In genomic region chr7:30308076-30309005, GRCm38 (mm10) we compare ENCODE assay signal across 8 mouse cellular contexts. TPM values are rescaled to one million over a fixed set of nuclear protein-coding genes. Genes with fewer than 3 reads are reported as not detected.
DNase-seq lines count a peak whose midpoint lies in the region; ATAC-seq and TF ChIP-seq lines count a peak whose summit lies in the region.

TSS of gene Alkbh6 (plus strand) at chr7:30308717.

- peak; percentile 100 for ATAC-seq in embryonic facial prominence, embryonic 15.5 days (ENCODE audit: insufficient number of reproducible peaks, low FRiP score, low TSS enrichment, low read depth)
- peak; percentile 99 for ATAC-seq in limb, embryonic 14.5 days (ENCODE audit: low FRiP score, low read depth)
- peak; percentile 99 for ATAC-seq in midbrain, postnatal 0 days (ENCODE audit: low FRiP score)

- DNase-seq in 416B (ENCODE audit: low read depth) = peak; percentile 98
- peak; percentile 96 for DNase-seq in heart, adult 8-10 months (ENCODE audit: low spot score)
- DNase-seq in kidney, adult 9 months = peak; percentile 98
- DNase-seq in limb, embryonic 14.5 days (ENCODE audit: low spot score) = peak; percentile 97
- peak; percentile 99 for DNase-seq in midbrain, postnatal 0 days (ENCODE audit: low spot score)
- DNase-seq in spleen, postnatal 14 days (ENCODE audit: low spot score in 2 of 2) = peak; percentile 71 to 76

- no peaks in the 10 kb centered on the region; the same call in 1 of the 2 replicates for H3K4me1 ChIP-seq in bone marrow, adult 2 months (ENCODE audit: control insufficient read depth, insufficient read depth, low read length)
- peaks cover 21% of the 10 kb centered on the region for H3K4me1 ChIP-seq in embryonic facial prominence, embryonic 15.5 days
- H3K4me1 ChIP-seq in limb, embryonic 14.5 days (ENCODE audit: control insufficient read depth, insufficient read depth, low read length) = peaks cover 5% of the 10 kb centered on the region
- H3K4me1 ChIP-seq in midbrain, postnatal 0 days (ENCODE audit: insufficient read depth, low read length) = peaks cover 8% of the 10 kb centered on the region; the same call in 1 of the 2 replicates

- 0 out of 2 replicates have a peak, but pooled peaks have one; percentile 1 for TF ChIP-seq CTCF in bone marrow, adult 2 months (IDR thresholded peaks at IDR 0.05; ENCODE audit: control insufficient read depth, insufficient read depth, low read length)
- peak; percentile 8; the same call in 1 of the 2 replicates for TF ChIP-seq CTCF in midbrain, postnatal 0 days (IDR thresholded peaks at IDR 0.05)

- H3K4me3 ChIP-seq in bone marrow, adult 2 months (replicated peaks; ENCODE audit: control insufficient read depth, low read depth, low read length) = peak within 1 kb of the TSS; percentile 68
- peak within 1 kb of the TSS; percentile 71 for H3K4me3 ChIP-seq in embryonic facial prominence, embryonic 15.5 days (replicated peaks)
- H3K4me3 ChIP-seq in limb, embryonic 14.5 days (replicated peaks; ENCODE audit: low read length) = peak within 1 kb of the TSS; percentile 61
- H3K4me3 ChIP-seq in midbrain, postnatal 0 days (ENCODE audit: low read depth, low read length) = peak within 1 kb of the TSS; percentile 55

- 6% methylated on average over 27 of the region's 27 CpGs for WGBS in bone marrow, adult 2 months
- WGBS in embryonic facial prominence, embryonic 15.5 days = 4% methylated on average over 27 of the region's 27 CpGs
- 3% methylated on average over 27 of the region's 27 CpGs for WGBS in limb, embryonic 14.5 days
- WGBS in midbrain, postnatal 0 days = 4% methylated on average over 27 of the region's 27 CpGs

- H3K4me2 ChIP-seq in embryonic facial prominence, embryonic 15.5 days (replicated peaks) = peak within 1 kb of the TSS; percentile 83
- H3K4me2 ChIP-seq in limb, embryonic 14.5 days (replicated peaks; ENCODE audit: low read depth, low read length, severe bottlenecking) = peak within 1 kb of the TSS; percentile 80
- H3K4me2 ChIP-seq in midbrain, postnatal 0 days (ENCODE audit: low read depth, low read length, poor library complexity, severe bottlenecking) = peak within 1 kb of the TSS; percentile 78

- peaks cover 35% of the 10 kb centered on the region for H3K36me3 ChIP-seq in embryonic facial prominence, embryonic 15.5 days
- peaks cover 45% of the 10 kb centered on the region for H3K36me3 ChIP-seq in limb, embryonic 14.5 days (ENCODE audit: control insufficient read depth, insufficient read depth, low read length)
- H3K36me3 ChIP-seq in midbrain, postnatal 0 days (ENCODE audit: insufficient read depth, low read length) = peaks cover 32% of the 10 kb centered on the region

- no peak within 1 kb of the TSS for H3K27ac ChIP-seq in bone marrow, adult 2 months (ENCODE audit: control insufficient read depth, insufficient read depth, low read depth, low read length, poor library complexity)
- H3K27ac ChIP-seq in embryonic facial prominence, embryonic 15.5 days (replicated peaks) = peak within 1 kb of the TSS; percentile 72
- H3K27ac ChIP-seq in limb, embryonic 14.5 days (replicated peaks; ENCODE audit: low read depth, low read length) = no peak within 1 kb of the TSS
- H3K27ac ChIP-seq in midbrain, postnatal 0 days (ENCODE audit: low read depth, low read length) = peak within 1 kb of the TSS; percentile 76

- no peaks in the 10 kb centered on the region for H3K9me3 ChIP-seq in embryonic facial prominence, embryonic 15.5 days (replicated peaks)
- H3K9me3 ChIP-seq in limb, embryonic 14.5 days (ENCODE audit: control insufficient read depth, low read length) = no peaks in the 10 kb centered on the region
- H3K9me3 ChIP-seq in midbrain, postnatal 0 days (ENCODE audit: low read length) = no peaks in the 10 kb centered on the region

- peak within 1 kb of the TSS; percentile 63 for H3K9ac ChIP-seq in embryonic facial prominence, embryonic 15.5 days
- peak within 1 kb of the TSS; percentile 61 for H3K9ac ChIP-seq in limb, embryonic 14.5 days (ENCODE audit: low read depth, low read length, severe bottlenecking)
- H3K9ac ChIP-seq in midbrain, postnatal 0 days (replicated peaks; ENCODE audit: low read length, poor library complexity, severe bottlenecking) = peak within 1 kb of the TSS; percentile 54

- TF ChIP-seq POLR2A in bone marrow, adult 2 months (IDR thresholded peaks at IDR 0.05; ENCODE audit: borderline replicate concordance, control insufficient read depth, low read depth, low read length) = peak; percentile 63
- TF ChIP-seq POLR2A in limb, embryonic 14.5 days (IDR thresholded peaks at IDR 0.05; ENCODE audit: borderline replicate concordance, extremely low read depth, insufficient read depth, insufficient read length) = no peak

- H3K27me3 ChIP-seq in embryonic facial prominence, embryonic 15.5 days = no peaks in the 10 kb centered on the region
- no peaks in the 10 kb centered on the region for H3K27me3 ChIP-seq in limb, embryonic 14.5 days (ENCODE audit: control insufficient read depth, insufficient read depth, low read length)
- H3K27me3 ChIP-seq in midbrain, postnatal 0 days (ENCODE audit: insufficient read depth, low read length) = no peaks in the 10 kb centered on the region

RNA-seq across cellular contexts. Expression of gene Alkbh6, which starts in this region (rescaled TPM):
- polyA plus RNA-seq in bone marrow, adult 2 months (2011; ENCODE audit: insufficient read depth, insufficient read length, low replicate concordance, missing spikeins) = 11.7 and 23.3 TPM in 2 replicates
- 84.9 and 92.8 TPM in 2 replicates for polyA plus RNA-seq in embryonic facial prominence, embryonic 15.5 days (2015; fragmentation: Nextera tagmentation; extraction: Ambion mirVana)
- 10 to 100 TPM; 28.6 to 34.0 (median 32.5) TPM for total RNA-seq in heart, adult 8-10 months (2022)
- polyA plus RNA-seq in limb, embryonic 14.5 days (2012; rRNA removed) = 124 and 169 TPM in 2 replicates
- polyA plus RNA-seq in limb, embryonic 14.5 days (2014; fragmentation: Nextera tagmentation; extraction: Ambion mirVana) = 79.7 and 86.6 TPM in 2 replicates
- 76.1 and 121 TPM in 2 replicates for total RNA-seq in midbrain, postnatal 0 days (2014; rRNA removed)
- polyA plus RNA-seq in midbrain, postnatal 0 days (2015; fragmentation: Nextera tagmentation; extraction: Ambion mirVana) = 129 and 140 TPM in 2 replicates

Comparison
In these comparisons a context has a peak if more than half of its experiments do, and no peak if none do; other contexts are left out.
1. H3K27ac ChIP-seq: peak in embryonic facial prominence, embryonic 15.5 days (single experiment) and midbrain, postnatal 0 days (single experiment); none in bone marrow, adult 2 months (single experiment) and limb, embryonic 14.5 days (single experiment).
2. Peak in every context shown above with its lines, with median percentiles within 50 percentile points of each other: DNase-seq, H3K4me3 ChIP-seq, ATAC-seq, H3K4me2 ChIP-seq and H3K9ac ChIP-seq.